Mouse (Mus musculus) urinary bladder, adult 2 months (tissue): ENCODE data around the gene Hps4. TPM values are rescaled to one million over a fixed set of nuclear protein-coding genes. Genes with fewer than 3 reads are reported as not detected.
"Not testable (repeated sequence)": the region's sequence is repeated elsewhere in the genome, so short reads cannot be mapped to it uniquely, and the experiment has no call there.

Experiments
- DNase-seq: peaks from one replicate; pipeline ENCODE4 v3.0.0; 2022; ENCODE audit warnings: low spot score
- polyA plus RNA-seq: library from polyadenylated mRNA; depleted of rRNA; stranded (reverse); fragments of >200 nt; gene quantifications from 2 replicates; pipeline ENCODE4 v1.2.3, GENCODE M21; 2012; rRNA removed

The Hps4 gene
- polyA plus RNA-seq: 23.6 and 24.3 TPM in 2 replicates

DNA sequence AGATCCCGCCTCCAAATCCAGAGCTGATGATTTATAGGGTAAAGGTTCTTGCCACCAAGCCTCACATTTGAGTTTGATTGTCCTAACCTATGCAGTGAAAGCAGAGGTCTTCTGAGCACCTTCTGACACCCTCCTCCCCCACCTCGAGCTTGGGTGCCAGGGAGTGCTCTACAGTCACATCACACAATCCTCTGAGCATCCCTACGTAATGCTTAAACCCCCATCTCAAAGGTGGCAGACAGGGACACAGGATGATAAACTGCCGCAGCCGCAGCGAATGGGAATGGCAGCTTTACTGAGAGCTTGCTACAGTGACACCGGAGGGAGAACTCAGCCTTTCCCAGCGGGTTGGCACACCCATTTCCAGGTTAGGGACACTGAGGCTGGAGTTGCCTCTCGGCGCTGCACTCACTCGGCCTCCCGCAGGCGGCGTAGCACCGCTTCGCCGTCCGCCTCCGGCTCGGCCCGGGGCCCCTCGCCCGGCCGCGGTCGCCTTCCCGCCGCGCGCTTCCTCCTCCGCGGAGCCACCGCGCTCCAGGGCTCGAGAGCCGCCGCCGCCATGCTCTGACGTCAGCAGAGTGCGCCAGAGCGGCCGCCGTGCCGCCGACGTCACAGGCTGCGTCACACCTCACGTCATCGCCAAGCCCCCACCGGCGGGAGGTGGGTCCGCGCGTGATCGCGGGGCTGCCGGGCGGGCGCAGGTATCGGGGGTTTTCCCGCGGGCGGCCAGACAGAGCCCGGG is at the start of gene Hps4, which contains the start of gene Srrd:
Gene Hps4 (plus strand): TSS at position 621 of the 742 bp plus-strand sequence.
Gene Srrd (minus strand): TSS at position 578 of the 742 bp plus-strand sequence.
- DNase-seq: peak; percentile 89

DNA sequence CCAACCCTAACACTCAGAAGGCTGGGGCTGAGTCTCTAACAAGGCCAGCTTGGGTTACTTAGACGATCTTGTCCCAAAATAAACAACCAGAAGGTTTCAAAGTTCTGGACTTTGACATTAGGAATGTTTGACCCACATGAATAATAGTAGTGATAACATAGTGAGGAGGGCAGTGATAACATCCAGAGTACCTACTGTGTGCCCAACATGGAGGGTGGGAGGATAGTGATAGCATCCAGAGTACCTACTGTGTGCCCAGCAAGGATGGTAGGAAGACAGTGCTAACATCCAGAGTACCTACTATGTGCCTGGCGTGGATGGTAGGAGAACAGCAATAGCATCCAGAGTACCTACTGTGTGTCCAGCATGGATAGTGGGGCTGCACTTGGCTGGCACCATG is 49.1 kb upstream of the Hps4 start:
- DNase-seq: no peak

DNA sequence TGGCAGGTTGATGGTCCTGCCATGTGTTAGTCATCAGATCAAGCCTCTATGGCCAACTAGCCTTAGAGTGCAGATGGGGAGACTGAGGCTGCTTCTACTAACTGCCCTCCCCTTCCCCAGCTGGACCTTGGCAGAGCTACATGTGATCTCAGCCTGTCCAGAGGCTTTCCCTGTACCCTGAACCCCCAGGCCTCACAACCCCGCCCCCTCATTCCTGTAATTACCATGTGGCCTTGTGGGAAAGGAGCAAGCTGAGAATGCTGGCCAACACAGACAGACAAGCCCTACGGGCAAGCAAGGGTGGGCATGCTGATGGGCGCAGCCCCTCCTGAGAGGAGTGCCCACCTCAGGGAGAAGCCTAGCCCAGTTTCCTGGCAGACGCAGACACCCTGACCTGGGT is 48.2 kb upstream of the Hps4 start:
- DNase-seq: no peak

DNA sequence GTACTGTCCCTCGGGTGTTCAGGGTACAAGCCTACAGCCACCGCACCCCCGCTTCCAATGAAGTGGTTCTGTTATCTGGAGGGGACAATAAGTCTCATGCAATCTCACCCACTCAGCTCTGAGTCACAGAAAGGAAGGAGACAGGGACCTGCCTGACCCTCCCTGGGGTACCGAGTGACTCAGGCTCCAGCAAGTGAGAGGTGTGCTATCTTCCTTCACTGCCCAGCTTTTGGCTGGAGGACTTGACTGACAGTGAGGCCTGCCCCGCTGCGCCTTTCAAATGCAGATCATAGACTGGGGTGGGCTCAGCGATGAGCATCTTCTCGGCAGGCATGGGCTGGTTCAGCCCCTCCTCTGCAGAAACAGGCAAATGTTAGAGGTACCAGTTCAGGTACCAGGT is 47.7 kb upstream of the Hps4 start:
- no peak for DNase-seq

DNA sequence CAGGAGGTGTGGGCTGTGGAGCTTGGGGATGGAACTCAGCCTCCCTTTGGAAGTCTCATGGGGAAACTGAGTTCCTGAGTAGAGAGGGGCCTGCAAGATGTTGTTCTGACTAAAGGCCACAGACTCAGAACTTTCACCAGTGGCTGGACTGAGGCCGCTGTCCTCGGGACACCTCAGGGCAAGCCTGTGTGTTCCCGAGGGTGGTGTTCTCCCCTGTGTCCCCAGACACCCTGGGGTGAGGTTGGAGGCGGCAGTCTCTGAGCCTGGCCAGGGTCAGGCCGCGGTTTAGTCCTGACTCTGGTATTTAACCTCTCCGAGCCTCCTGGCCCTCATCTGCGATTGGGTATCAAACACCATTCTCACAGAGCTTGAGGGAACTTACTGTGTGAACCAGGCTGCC is 47.3 kb upstream of the Hps4 start:
- no peak for DNase-seq

DNA sequence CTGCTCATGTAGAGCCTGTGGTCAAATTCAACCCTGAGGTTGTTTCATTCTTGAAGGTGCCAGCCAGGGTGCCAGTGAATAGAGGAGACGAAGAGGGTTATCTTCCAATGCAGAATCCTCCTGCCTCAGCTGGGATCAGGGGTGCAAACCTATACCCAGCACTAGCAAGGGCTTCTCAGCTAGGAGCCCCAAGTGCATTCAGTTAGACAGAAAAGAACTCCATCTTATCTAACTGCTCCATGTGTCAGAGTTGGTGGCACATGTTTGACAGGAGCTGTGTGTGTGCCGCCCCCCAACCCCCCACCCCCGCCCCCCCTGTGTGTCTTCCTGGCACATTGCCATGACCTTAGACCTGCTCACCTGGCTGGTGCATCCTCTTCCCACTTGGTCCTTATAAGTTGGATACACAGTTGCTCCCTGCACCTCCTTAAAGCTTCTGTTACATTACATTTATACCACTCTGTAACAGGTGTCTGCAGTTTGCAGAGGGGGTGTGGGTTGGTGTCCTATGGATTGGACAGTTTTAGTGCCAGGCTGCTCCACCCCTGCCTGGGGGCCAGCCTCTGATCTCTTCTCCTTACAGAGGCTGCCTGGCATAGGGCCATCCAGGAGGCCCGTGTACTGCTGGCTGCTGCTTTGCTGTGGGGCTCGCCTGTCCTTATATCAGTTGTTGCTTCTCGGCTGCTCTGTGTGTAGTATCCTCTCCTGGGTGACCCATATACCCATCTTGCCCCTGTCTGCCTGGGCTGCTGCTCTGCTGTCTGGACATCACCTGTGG is 46.3 kb upstream of the Hps4 start:
- DNase-seq: no peak

DNA sequence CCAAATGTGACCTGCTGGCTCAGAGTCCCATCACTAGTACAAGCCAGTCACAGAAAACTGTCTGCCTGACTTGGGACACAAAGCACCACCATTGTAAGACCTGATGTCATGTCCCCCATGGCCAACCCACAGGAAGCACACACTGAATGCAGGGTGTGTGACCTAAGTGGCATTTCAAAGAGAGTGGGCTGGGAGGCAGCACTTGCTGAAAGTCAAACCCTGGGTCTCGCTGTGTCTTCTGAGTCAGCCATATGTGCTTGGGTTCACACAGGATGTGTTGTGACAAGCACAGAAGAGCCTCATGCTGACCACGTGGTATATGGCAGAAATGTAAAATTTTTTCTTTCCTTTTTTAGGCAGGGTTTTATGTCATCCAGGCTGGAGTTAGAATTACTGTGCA is 45.6 kb upstream of the Hps4 start:
- DNase-seq: no peak

DNA sequence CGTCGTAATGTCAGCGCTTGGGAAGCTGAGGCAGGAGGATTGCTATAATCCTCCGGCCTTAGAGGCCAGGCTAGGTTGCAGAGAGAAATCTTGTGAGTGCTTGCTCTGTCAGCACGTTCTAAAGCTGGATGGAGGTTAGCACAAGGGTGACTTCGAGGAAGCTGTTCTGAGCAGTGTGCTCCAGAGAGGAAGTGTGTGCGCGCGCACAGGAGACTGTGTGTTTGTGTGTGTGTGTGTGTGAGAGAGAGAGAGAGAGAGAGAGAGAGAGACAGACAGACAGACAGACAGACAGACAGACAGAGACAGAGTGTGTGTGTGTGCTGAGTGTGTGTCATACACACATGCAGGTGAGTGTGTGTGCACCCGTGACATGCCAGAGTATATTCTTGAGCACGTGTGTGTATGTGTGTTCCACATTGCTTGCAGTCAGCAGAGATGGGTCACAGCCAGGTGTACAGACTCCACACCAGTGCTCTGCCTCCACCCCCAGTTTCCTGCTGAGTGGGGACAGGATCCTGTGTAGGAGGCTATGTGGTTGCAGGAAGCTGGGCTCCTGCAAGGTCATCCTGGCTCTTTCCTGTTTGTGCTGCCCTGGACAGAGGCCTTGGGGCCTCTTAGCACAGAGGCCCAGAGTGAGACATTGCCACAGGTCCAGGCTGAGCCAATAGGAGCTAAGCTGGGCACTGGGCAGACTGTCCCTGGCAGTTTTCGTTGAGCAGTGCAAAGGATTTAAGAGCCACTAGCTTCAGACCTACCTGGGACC is 44.5 kb upstream of the Hps4 start:
- DNase-seq: no peak

DNA sequence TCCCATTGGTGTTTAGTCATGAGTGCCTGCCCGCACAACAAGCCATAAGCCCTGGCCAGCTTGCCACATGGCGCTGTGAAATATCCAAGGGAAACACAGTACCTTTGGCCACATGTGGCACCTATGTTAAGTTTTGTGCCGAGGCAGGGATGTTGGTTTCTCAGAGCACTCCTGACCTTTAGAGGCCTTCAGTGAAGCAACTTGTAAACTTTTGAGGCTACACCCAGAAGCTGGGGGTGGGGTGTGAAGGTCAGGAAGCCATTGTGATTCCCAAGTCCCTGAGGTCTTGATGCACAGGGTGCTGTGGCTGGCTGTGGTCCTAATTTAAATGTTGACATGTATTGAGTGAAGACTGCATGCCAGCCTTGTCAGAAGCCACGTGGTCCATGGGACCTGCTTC is 43.5 kb upstream of the Hps4 start:
- no peak for DNase-seq

DNA sequence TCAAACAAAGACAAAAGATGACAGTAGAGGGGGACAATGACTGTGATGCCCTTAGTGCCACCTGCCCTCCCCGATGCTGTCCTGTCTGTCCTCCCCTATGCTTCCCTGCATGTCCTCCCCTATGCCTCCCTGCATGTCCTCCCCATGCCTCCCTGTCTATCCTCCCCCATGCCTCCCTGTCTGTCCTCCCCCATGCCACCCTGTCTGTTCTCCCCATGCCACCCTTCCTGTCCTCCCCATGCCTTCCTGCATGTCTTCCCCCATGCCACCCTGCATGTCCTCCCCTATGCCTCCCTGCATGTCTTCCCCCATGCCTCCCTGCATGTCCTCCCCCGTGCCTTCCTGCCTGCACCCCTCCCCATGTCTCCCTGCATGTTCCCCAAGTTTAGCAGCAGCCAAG is 42.8 kb upstream of the Hps4 start:
- no peak for DNase-seq

DNA sequence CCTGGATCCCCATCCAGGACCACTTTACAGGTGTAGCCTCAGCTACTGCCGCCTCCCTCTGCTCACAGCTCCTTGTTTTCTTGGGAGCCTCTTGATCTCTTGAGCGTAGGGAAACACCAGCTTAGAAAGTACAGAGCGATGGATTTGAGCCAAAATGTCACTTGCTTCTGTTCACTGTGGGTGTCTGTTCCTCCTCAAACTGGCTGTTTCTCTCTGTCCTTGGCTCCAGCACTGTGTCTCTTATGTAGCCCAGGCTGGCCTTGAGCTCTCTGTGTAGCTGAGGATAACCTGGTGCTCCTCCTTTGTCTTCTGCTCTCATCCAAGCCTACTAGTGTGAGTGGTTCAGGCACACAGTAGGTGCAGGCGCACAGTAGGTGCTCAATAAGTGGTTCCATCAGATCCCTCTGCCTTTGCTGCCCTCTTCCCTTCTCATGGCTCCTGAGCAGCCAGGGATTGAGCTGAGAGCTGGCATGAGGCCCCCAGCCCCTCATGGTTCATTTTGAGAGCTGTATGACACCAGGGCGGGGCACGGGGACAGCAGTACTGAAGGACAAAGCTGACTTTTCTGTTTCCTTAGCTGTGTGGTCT is 42.1 kb upstream of the Hps4 start:
- no peak for DNase-seq

DNA sequence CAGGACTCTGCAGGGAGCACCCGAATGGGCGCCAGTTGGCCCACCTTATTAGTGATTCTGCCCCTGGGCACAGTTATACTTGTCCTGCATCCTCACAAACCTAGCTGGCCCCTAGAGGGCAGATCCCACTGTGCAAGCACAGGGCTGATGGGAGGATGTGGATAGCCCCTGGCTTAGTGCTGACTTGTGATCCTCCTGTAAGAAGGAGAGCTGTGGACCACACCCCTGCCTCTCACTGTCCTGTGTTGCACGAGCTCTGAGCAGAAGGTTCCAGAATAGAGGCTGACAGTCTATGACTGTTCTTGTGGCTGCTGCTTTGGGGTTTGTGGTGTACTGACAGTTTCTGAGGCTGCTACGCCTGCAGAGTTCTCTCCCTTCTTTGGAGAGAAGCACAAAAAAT is 41.2 kb upstream of the Hps4 start:
- DNase-seq: no peak

DNA sequence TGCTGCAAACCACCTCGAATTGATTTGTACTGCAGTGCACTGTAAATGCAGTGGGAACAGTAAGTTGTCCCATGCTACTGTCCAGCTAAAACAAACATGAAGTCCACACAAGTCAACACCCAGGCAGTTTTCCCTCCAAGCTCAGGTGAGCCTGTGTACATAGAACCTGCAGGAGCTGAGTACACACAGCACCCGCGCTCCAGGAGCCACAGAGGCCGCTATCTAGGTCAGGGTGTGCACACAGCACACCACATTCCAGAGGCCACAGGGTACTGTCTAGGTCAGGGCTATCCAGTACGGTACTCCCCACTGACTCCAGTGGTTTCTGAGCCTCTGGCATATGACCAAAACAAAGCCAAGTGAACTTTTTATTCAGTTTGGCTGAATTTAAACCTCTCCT is 40.6 kb upstream of the Hps4 start:
- no peak for DNase-seq

DNA sequence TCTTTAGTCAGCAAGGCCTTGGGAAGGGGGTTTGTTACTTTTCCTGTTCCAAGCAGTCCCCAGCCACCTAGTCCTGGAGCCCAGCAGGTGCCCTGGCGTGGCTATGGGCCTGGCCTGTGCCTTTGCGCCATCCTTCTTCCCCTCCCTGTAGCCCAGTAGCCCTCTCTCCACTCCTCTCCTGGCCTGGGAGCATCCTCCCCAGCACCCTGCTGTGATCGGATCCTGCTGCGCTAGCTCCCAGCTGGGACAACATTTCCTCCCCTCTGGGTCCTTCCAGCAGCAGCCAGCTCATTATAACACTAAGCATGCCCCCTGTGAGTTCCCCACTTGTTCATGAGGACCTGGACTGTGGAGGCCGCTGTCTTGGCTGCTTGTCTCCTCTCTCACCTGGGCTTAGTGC is 37.0 kb upstream of the Hps4 start:
- DNase-seq: no peak

DNA sequence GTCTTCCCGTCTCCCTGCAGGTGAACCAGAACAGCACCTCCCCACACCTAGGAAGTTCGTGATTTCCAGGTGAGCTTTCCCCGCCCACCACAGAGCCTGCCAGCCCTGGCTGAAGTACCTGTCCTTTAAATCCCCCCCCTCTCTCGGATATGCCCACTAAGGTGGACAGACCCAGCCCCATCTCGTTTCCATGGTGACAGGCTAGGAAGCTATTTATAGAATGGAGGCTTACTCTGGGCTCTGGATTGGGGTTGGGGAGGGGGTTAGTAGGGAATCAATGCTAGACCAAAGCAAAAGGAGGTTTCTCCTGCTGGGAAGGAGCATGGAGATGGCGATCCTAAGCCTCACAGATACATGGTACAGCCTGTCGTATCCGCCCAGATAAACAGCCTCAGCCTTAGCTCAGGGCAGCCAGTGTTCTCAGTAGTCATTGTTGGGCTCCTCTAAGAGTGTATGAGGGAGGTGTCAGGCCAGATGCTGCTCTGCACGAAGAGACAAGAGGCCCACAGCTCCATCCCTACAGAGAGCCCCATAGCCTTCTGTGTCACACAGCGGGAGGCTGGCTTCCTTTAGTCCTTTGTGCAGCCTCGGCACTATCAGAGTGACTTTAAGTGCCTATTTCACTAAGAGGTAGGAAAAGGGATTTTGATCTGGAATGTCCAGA is 29.5 kb upstream of the Hps4 start:
- DNase-seq: no peak

DNA sequence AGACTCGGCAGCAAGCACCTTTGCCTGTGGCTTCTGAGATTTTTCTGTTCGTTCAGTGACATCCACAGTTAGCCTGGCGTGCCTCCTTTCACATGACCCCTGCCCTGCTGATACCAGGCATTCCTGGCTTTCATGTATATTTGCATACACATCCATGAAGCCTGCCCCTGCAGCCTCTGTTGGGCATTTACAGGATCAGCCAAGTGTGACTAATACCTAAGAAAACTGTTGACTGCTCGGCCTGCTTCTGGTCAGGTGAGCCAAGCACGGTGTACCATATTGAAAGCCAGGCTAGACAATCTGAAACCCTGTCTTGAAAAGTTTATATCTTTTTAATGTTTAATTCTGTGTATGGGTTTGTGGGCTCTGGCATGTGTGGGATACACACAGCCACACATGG is 26.4 kb upstream of the Hps4 start:
- DNase-seq: no peak

DNA sequence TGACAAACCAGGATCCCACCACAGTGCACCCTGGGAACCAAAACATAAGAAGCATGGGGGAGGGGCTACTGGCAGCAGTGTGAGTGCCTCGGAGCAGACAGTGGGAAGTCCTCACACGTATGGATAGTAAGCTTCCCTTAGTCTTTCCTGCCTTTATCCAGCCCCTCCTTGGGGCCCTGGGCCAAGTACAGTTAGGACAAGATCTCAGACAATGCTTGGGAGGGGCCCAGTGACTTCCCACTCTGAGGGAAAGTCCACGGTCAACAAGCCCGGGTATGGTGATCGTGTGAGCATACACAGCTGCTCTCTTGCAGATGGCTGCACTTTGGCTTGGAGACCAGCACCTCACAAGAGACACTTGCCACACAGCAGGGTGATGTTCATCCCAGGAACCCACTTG is 25.6 kb upstream of the Hps4 start:
- DNase-seq: no peak

DNA sequence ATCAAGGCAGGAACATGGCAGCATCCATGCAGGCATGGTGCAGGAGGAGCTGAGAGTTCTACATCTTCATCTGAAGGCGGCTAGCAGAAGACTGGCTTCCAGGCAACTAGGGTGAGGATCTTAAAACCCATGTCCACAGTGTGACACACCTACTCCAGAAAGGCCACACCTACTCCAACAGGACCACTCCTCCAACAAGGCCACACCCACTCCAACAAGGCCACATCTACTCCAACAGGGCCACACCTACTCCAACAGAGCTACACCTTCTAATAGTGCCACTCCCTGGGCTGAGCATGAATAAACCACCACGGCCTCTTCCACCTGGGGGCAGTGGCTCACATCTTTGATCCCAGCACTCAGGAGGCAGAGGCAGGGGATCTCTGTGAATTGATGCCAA is 23.5 kb upstream of the Hps4 start:
- DNase-seq: not testable (repeated sequence)

DNA sequence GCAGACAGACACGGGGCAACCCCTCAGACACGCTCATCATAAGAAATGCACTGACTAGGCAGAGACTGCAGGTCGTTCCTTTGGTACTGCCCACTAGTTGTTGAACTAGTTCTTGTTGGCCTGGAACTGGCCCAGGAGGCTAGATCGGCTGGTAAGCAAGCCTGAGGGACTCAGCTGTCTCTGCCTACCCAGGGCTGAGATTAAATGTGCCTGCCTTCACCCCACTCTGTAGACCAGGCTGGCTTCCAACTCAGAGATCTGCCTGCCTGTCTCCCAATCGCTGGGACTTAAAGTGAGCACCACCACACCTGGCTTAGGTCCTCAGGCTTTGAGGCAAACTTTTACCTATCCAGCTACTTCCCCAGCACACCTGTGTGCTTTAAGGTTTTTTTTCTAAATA is 22.5 kb upstream of the Hps4 start:
- DNase-seq: no peak

DNA sequence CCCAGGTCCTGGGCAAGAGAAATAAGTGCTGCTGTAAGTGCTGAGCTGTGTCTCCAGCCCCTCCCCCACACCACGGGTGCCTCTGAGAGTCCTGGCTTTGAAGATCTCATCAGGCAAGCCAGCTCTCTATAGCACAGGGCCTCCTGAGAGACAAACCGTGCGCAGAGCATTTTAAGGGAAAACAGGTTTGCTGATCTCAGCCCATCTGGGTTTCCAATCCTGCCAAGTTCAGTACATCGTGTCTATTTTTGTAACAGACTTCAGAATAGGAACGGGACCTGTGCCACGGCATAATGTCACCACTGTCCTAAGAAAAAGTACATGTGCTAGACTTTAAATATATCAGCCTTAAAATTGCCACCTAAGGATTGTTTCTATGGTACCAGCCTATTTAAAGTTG is 21.9 kb upstream of the Hps4 start:
- no peak for DNase-seq

DNA sequence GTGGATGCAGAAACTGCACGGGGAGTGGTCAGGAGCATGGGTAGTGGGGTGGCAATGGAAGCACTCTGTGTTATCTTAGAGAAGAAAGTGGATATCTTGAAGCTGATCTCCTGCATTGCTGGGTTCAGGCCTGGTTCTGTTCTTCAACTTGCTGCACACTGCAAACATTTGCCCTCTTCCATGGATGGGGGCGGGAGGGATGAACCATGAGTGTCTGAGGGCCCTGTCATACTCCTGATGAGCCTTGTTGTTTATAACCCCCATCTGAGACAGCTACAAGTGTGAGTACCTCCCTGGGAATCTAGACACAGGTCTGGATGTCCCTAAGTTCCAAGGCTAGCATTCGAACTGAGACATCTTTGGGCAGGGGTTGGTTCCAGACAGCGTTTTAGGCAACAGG is 21.5 kb upstream of the Hps4 start:
- no peak for DNase-seq

DNA sequence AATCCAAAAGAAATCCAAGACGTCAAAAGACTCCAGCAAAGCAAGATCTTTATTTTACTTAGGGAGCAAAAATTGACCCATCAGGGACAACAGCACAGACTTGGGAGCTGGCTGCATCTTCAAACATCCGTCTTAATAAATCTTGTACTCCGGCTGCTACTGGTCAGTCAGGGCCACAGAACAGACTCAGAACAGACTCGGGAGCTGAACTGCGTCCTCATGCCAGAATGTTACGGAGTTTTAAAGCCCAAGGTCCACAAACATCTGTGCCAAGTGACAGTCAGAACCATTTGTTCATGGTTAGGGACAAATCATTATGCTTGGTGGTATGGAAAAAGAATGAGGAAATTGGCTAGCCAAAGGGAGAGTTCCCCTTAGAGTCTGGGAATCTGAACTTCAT is 19.6 kb upstream of the Hps4 start:
- no peak for DNase-seq
